Mouse (Mus musculus): Measurements from ENCODE around the gene Gm28048. TPM values are rescaled to one million over a fixed set of nuclear protein-coding genes. Genes with fewer than 3 reads are reported as not detected.

The Gm28048 gene
- 13.1 and 16.2 TPM in 2 replicates for polyA plus RNA-seq (2015; fragmentation: Nextera tagmentation; extraction: Ambion mirVana)

- H3K4me1 ChIP-seq (replicated peaks), result peaks cover 9% of the 10 kb centered on the region
- peak; percentile 95 for ATAC-seq
- H3K9ac ChIP-seq, result peak within 1 kb of the TSS; percentile 78
- H3K4me2 ChIP-seq (replicated peaks), result peak within 1 kb of the TSS; percentile 63
- 3% methylated on average over 42 of the region's 42 CpGs for WGBS
- peak within 1 kb of the TSS; percentile 99 for H3K27ac ChIP-seq
- H3K27me3 ChIP-seq (replicated peaks), result no peaks in the 10 kb centered on the region
- no peaks in the 10 kb centered on the region for H3K9me3 ChIP-seq
- peak within 1 kb of the TSS; percentile 64 for H3K4me3 ChIP-seq (replicated peaks)
- H3K36me3 ChIP-seq, result 0 out of 2 replicates have a peak, but pooled peaks cover 3% of the 10 kb centered on the region
Observed at GRCm38 (mm10) chr11:22981984-22982757, at the start of gene Gm28048, which contains the start of gene Commd1. Gm28048 (minus strand) TSS chr11:22982090. Commd1 (minus strand) TSS chr11:22982382.

- H3K4me2 ChIP-seq (replicated peaks), result no peak overlapping the region
- no peak overlapping the region for H3K27ac ChIP-seq
- no peaks in the 10 kb centered on the region for H3K36me3 ChIP-seq
- ATAC-seq, result peak; percentile 61; the same call in 1 of the 2 replicates
- WGBS, result 61% methylated on average over 6 of the region's 6 CpGs
- no peak overlapping the region for H3K9ac ChIP-seq
- H3K27me3 ChIP-seq (replicated peaks), result no peaks in the 10 kb centered on the region
- H3K4me1 ChIP-seq (replicated peaks), result no peaks in the 10 kb centered on the region
- no peak overlapping the region for H3K4me3 ChIP-seq (replicated peaks)
- H3K9me3 ChIP-seq, result no peaks in the 10 kb centered on the region
Observed at GRCm38 (mm10) chr11:23029399-23029798, 47.5 kb upstream of the Gm28048 start.

GRCm38 (mm10) chr11:23028957-23029356 lies 47.1 kb upstream of the Gm28048 start:
- Histone ChIP-seq H3K27me3 (replicated peaks) (no peaks in the 10 kb centered on the region), H3K4me3 (replicated peaks) (no peak overlapping the region), H3K9me3 (no peaks in the 10 kb centered on the region), H3K36me3 (no peaks in the 10 kb centered on the region), H3K4me2 (replicated peaks) (no peak overlapping the region), H3K27ac (no peak overlapping the region), H3K9ac (no peak overlapping the region), H3K4me1 (replicated peaks) (no peaks in the 10 kb centered on the region)
- peak; percentile 94 for ATAC-seq
- 23% methylated on average over 3 of the region's 3 CpGs for WGBS

- Histone ChIP-seq H3K27ac (no peak overlapping the region), H3K4me1 (replicated peaks) (no peaks in the 10 kb centered on the region), H3K4me3 (replicated peaks) (no peak overlapping the region), H3K4me2 (replicated peaks) (no peak overlapping the region), H3K27me3 (replicated peaks) (no peaks in the 10 kb centered on the region), H3K9me3 (no peaks in the 10 kb centered on the region), H3K9ac (no peak overlapping the region), H3K36me3 (no peaks in the 10 kb centered on the region)
- ATAC-seq, result no peak
- WGBS, result 77% methylated on average over 3 of the region's 3 CpGs
Observed at GRCm38 (mm10) chr11:23024169-23024568, 42.3 kb upstream of the Gm28048 start.

- H3K9ac ChIP-seq, result no peak overlapping the region
- no peak overlapping the region for H3K4me2 ChIP-seq (replicated peaks)
- no peaks in the 10 kb centered on the region for H3K4me1 ChIP-seq (replicated peaks)
- H3K27ac ChIP-seq, result no peak overlapping the region
- H3K9me3 ChIP-seq, result no peaks in the 10 kb centered on the region
- H3K36me3 ChIP-seq, result no peaks in the 10 kb centered on the region
- 90% methylated on average over 2 of the region's 2 CpGs for WGBS
- H3K4me3 ChIP-seq (replicated peaks), result no peak overlapping the region
- H3K27me3 ChIP-seq (replicated peaks), result no peaks in the 10 kb centered on the region
- ATAC-seq, result no peak
Observed at GRCm38 (mm10) chr11:23023155-23023554, 41.3 kb upstream of the Gm28048 start.

- H3K36me3 ChIP-seq, result no peaks in the 10 kb centered on the region
Observed at GRCm38 (mm10) chr11:23020841-23021240, 39.0 kb upstream of the Gm28048 start.

GRCm38 (mm10) chr11:23020116-23020770 lies 38.4 kb upstream of the Gm28048 start:
- H3K36me3 ChIP-seq, result no peaks in the 10 kb centered on the region
- no peaks in the 10 kb centered on the region for H3K27me3 ChIP-seq (replicated peaks)
- WGBS, result 74% methylated on average over 24 of the region's 24 CpGs
- H3K4me1 ChIP-seq (replicated peaks), result no peaks in the 10 kb centered on the region
- no peak overlapping the region for H3K27ac ChIP-seq
- no peak for ATAC-seq
- H3K9me3 ChIP-seq, result no peaks in the 10 kb centered on the region
- no peak overlapping the region for H3K4me2 ChIP-seq (replicated peaks)
- no peak overlapping the region for H3K4me3 ChIP-seq (replicated peaks)
- H3K9ac ChIP-seq, result no peak overlapping the region

More at GRCm38 (mm10) chr11:23020841-23021240, 39.0 kb upstream of the Gm28048 start:
- Histone ChIP-seq H3K4me3 (replicated peaks) (no peak overlapping the region), H3K4me1 (replicated peaks) (no peaks in the 10 kb centered on the region), H3K4me2 (replicated peaks) (no peak overlapping the region), H3K27me3 (replicated peaks) (no peaks in the 10 kb centered on the region), H3K27ac (no peak overlapping the region), H3K9me3 (no peaks in the 10 kb centered on the region), H3K9ac (no peak overlapping the region)
- 93% methylated on average over 14 of the region's 14 CpGs for WGBS
- ATAC-seq, result no peak

- Histone ChIP-seq H3K9me3 (no peaks in the 10 kb centered on the region), H3K9ac (no peak overlapping the region), H3K4me2 (replicated peaks) (no peak overlapping the region), H3K4me3 (replicated peaks) (no peak overlapping the region), H3K27ac (no peak overlapping the region), H3K4me1 (replicated peaks) (no peaks in the 10 kb centered on the region), H3K27me3 (replicated peaks) (no peaks in the 10 kb centered on the region), H3K36me3 (no peaks in the 10 kb centered on the region)
- 89% methylated on average over 4 of the region's 4 CpGs for WGBS
- no peak for ATAC-seq
Observed at GRCm38 (mm10) chr11:23017943-23018342, 36.1 kb upstream of the Gm28048 start.

GRCm38 (mm10) chr11:23014996-23015395 lies 33.1 kb upstream of the Gm28048 start:
- H3K4me2 ChIP-seq (replicated peaks), result no peak overlapping the region
- no peaks in the 10 kb centered on the region for H3K36me3 ChIP-seq
- no peaks in the 10 kb centered on the region for H3K27me3 ChIP-seq (replicated peaks)
- no peaks in the 10 kb centered on the region for H3K4me1 ChIP-seq (replicated peaks)
- no peak overlapping the region for H3K27ac ChIP-seq
- WGBS, result 76% methylated on average over 6 of the region's 6 CpGs
- no peak overlapping the region for H3K9ac ChIP-seq
- ATAC-seq, result no peak
- H3K4me3 ChIP-seq (replicated peaks), result no peak overlapping the region
- H3K9me3 ChIP-seq, result no peaks in the 10 kb centered on the region

- no peaks in the 10 kb centered on the region for H3K9me3 ChIP-seq
- no peaks in the 10 kb centered on the region for H3K4me1 ChIP-seq (replicated peaks)
- H3K27me3 ChIP-seq (replicated peaks), result no peaks in the 10 kb centered on the region
- H3K9ac ChIP-seq, result no peak overlapping the region
- no peaks in the 10 kb centered on the region for H3K36me3 ChIP-seq
- no peak overlapping the region for H3K27ac ChIP-seq
- 88% methylated on average over 4 of the region's 4 CpGs for WGBS
- no peak overlapping the region for H3K4me2 ChIP-seq (replicated peaks)
- H3K4me3 ChIP-seq (replicated peaks), result no peak overlapping the region
- ATAC-seq, result no peak
Observed at GRCm38 (mm10) chr11:23013580-23014294, 31.8 kb upstream of the Gm28048 start.

- Histone ChIP-seq H3K4me1 (replicated peaks) (no peaks in the 10 kb centered on the region), H3K9me3 (no peaks in the 10 kb centered on the region), H3K4me2 (replicated peaks) (no peak overlapping the region), H3K9ac (no peak overlapping the region), H3K4me3 (replicated peaks) (no peak overlapping the region), H3K27ac (no peak overlapping the region), H3K27me3 (replicated peaks) (no peaks in the 10 kb centered on the region), H3K36me3 (no peaks in the 10 kb centered on the region)
- WGBS, result 74% methylated on average over 1 of the region's 1 CpGs
- ATAC-seq, result no peak
Observed at GRCm38 (mm10) chr11:23013096-23013495, 31.2 kb upstream of the Gm28048 start.

GRCm38 (mm10) chr11:23008824-23009200 lies 26.9 kb upstream of the Gm28048 start:
- ATAC-seq, result no peak
- H3K4me2 ChIP-seq (replicated peaks), result peak overlapping the region; percentile 84
- H3K9ac ChIP-seq, result no peak overlapping the region
- WGBS, result 29% methylated on average over 4 of the region's 4 CpGs
- H3K27ac ChIP-seq, result no peak overlapping the region
- no peaks in the 10 kb centered on the region; the same call in 1 of the 2 replicates for H3K4me1 ChIP-seq (replicated peaks)
- H3K9me3 ChIP-seq, result no peaks in the 10 kb centered on the region
- no peaks in the 10 kb centered on the region for H3K27me3 ChIP-seq (replicated peaks)
- H3K4me3 ChIP-seq (replicated peaks), result peak overlapping the region; percentile 66
- H3K36me3 ChIP-seq, result 0 out of 2 replicates have a peak, but pooled peaks cover 2% of the 10 kb centered on the region
